Comparison of ENCODE assay signal across 11 mouse cellular contexts in genomic region chr4:133469122-133469521, GRCm38 (mm10). TPM values are rescaled to one million over a fixed set of nuclear protein-coding genes. Genes with fewer than 3 reads are reported as not detected.
A peak's percentile ranks its signal among the peaks of the same experiment; 100 is the strongest.
DNase-seq lines count a peak whose midpoint lies in the region; ATAC-seq and TF ChIP-seq lines count a peak whose summit lies in the region.
"Had no signal": no experiment of that assay in that cellular context is flagged by ENCODE, and none has a peak within 500 bp of the region (broad histone marks: within the 10 kb centered on the region; RNA-seq: fewer than 3 reads in every experiment).

No protein-coding gene starts in this region.

- 0 out of 2 replicates have a peak, but pooled peaks cover 4% of the 10 kb centered on the region for H3K9me3 ChIP-seq in midbrain, embryonic 12.5 days
- no peaks in the 10 kb centered on the region for H3K9me3 ChIP-seq in midbrain, embryonic 15.5 days
- H3K9me3 ChIP-seq in limb, embryonic 10.5 days (replicated peaks): no peaks in the 10 kb centered on the region

- peak; percentile 73 for DNase-seq in gastrocnemius, adult 2 months
- no peak for DNase-seq in gastrocnemius, postnatal 14 days
- DNase-seq in limb, embryonic 10.5 days (ENCODE audit: low spot score): no peak
- DNase-seq in cerebellum, adult 11 months: no peak
- DNase-seq in spleen, adult 18-20 months: no peak

- peak overlapping the region; percentile 80 for H3K27ac ChIP-seq in gastrocnemius, adult 2 months
- no peak overlapping the region for H3K27ac ChIP-seq in midbrain, embryonic 12.5 days (replicated peaks)
- no peak overlapping the region for H3K27ac ChIP-seq in midbrain, embryonic 15.5 days
- H3K27ac ChIP-seq in limb, embryonic 10.5 days: no peak overlapping the region
- H3K27ac ChIP-seq: heart, adult 2 months had no signal

- no peak overlapping the region for H3K9ac ChIP-seq in midbrain, embryonic 12.5 days (replicated peaks)
- no peak overlapping the region for H3K9ac ChIP-seq in midbrain, embryonic 15.5 days

- peak overlapping the region; percentile 75 for H3K4me3 ChIP-seq in gastrocnemius, adult 2 months
- H3K4me3 ChIP-seq in midbrain, embryonic 12.5 days: no peak overlapping the region
- H3K4me3 ChIP-seq in midbrain, embryonic 15.5 days: no peak overlapping the region
- peak overlapping the region; percentile 62 for H3K4me3 ChIP-seq in limb, embryonic 10.5 days

- peak overlapping the region; percentile 95 for H3K4me2 ChIP-seq in midbrain, embryonic 12.5 days (replicated peaks)
- H3K4me2 ChIP-seq in midbrain, embryonic 15.5 days: no peak overlapping the region

- intact Hi-C loops in gastrocnemius, adult 2 months (cut with DNase I): no loop called here
- intact Hi-C loops in gastrocnemius, postnatal 14 days (cut with DNase I; ENCODE audit: low total_unique reads): no loop called here

- peaks cover 12% of the 10 kb centered on the region for H3K4me1 ChIP-seq in midbrain, embryonic 12.5 days
- H3K4me1 ChIP-seq in midbrain, embryonic 15.5 days: peaks cover 11% of the 10 kb centered on the region
- H3K4me1 ChIP-seq in limb, embryonic 10.5 days: peaks cover 19% of the 10 kb centered on the region

- WGBS in midbrain, embryonic 12.5 days: 14% methylated on average over 12 of the region's 12 CpGs
- WGBS in midbrain, embryonic 15.5 days: 19% methylated on average over 12 of the region's 12 CpGs
- 13% methylated on average over 12 of the region's 12 CpGs for WGBS in limb, embryonic 10.5 days

- H3K36me3 ChIP-seq in midbrain, embryonic 12.5 days: no peaks in the 10 kb centered on the region
- H3K36me3 ChIP-seq in midbrain, embryonic 15.5 days (replicated peaks): no peaks in the 10 kb centered on the region
- H3K36me3 ChIP-seq in limb, embryonic 10.5 days: no peaks in the 10 kb centered on the region

- ATAC-seq in midbrain, embryonic 12.5 days (ENCODE audit: low FRiP score, low read depth): no peak
- no peak for ATAC-seq in midbrain, embryonic 15.5 days (replicated peaks)
- ATAC-seq in frontal cortex, adult (ENCODE audit: low TSS enrichment): no peak
- ATAC-seq: CD4-positive, CD25-positive, alpha-beta regulatory T cell, adult 4 months had no signal

- H3K27me3 ChIP-seq in midbrain, embryonic 12.5 days: peaks cover 37% of the 10 kb centered on the region
- peaks cover 13% of the 10 kb centered on the region for H3K27me3 ChIP-seq in midbrain, embryonic 15.5 days (replicated peaks)
- peaks cover 27% of the 10 kb centered on the region for H3K27me3 ChIP-seq in limb, embryonic 10.5 days (ENCODE audit: low read depth, poor library complexity, severe bottlenecking)

- TF ChIP-seq CTCF in gastrocnemius, adult 2 months (IDR thresholded peaks at IDR 0.05): no peak

RNA-seq across cellular contexts. Expression of gene Tent5b, which starts 10.8 kb away (rescaled TPM):
- total RNA-seq in gastrocnemius, adult 2 months (2021): 1 to 10 TPM; 1.1 TPM
- total RNA-seq in gastrocnemius, postnatal 14 days (2021): 1 to 10 TPM in 1 of 2 experiments, under 1 TPM in 1; 0.21 to 1.0 TPM
- polyA plus RNA-seq in midbrain, embryonic 12.5 days (2016; fragmentation: Nextera tagmentation; extraction: Ambion mirVana): 0.13 and 0.60 TPM in 2 replicates
- polyA plus RNA-seq in midbrain, embryonic 15.5 days (2015; fragmentation: Nextera tagmentation; extraction: Ambion mirVana): 0.22 and 0.37 TPM in 2 replicates
- 0.68 and 1.1 TPM in 2 replicates for polyA plus RNA-seq in limb, embryonic 10.5 days (2016; fragmentation: Nextera tagmentation; extraction: Ambion mirVana)
- total RNA-seq: monocyte, adult 5-6 weeks had no signal
- polyA plus RNA-seq: CD4-positive, CD25-positive, alpha-beta regulatory T cell, adult 4 months had no signal

RNA-seq across cellular contexts. Expression of gene Trnp1, which starts 29.2 kb away (rescaled TPM):
- total RNA-seq in gastrocnemius, adult 2 months (2021): under 1 TPM; 0.36 to 0.61 TPM
- total RNA-seq in gastrocnemius, postnatal 14 days (2021): 1 to 10 TPM; 1.1 to 1.7 TPM
- polyA plus RNA-seq in midbrain, embryonic 12.5 days (2016; fragmentation: Nextera tagmentation; extraction: Ambion mirVana): 1.9 and 2.3 TPM in 2 replicates
- polyA plus RNA-seq in midbrain, embryonic 15.5 days (2015; fragmentation: Nextera tagmentation; extraction: Ambion mirVana): 6.4 and 6.9 TPM in 2 replicates
- polyA plus RNA-seq in limb, embryonic 10.5 days (2016; fragmentation: Nextera tagmentation; extraction: Ambion mirVana): 0.46 and 0.65 TPM in 2 replicates
- total RNA-seq: monocyte, adult 5-6 weeks had no signal
- polyA plus RNA-seq: CD4-positive, CD25-positive, alpha-beta regulatory T cell, adult 4 months had no signal

RNA-seq across cellular contexts. Expression of gene Kdf1, which starts 49.6 kb away (rescaled TPM):
- total RNA-seq in gastrocnemius, adult 2 months (2021): not detected
- total RNA-seq in gastrocnemius, postnatal 14 days (2021): not detected
- 0.57 and 0.89 TPM in 2 replicates for polyA plus RNA-seq in midbrain, embryonic 12.5 days (2016; fragmentation: Nextera tagmentation; extraction: Ambion mirVana)
- 0.95 and 0.99 TPM in 2 replicates for polyA plus RNA-seq in midbrain, embryonic 15.5 days (2015; fragmentation: Nextera tagmentation; extraction: Ambion mirVana)
- 6.7 and 8.5 TPM in 2 replicates for polyA plus RNA-seq in limb, embryonic 10.5 days (2016; fragmentation: Nextera tagmentation; extraction: Ambion mirVana)
- total RNA-seq: heart, adult 2 months; monocyte, adult 5-6 weeks had no signal

Comparison
In these comparisons a context has a peak if more than half of its experiments do, and no peak if none do; other contexts are left out.
1. H3K4me3 ChIP-seq: peak in gastrocnemius, adult 2 months (single experiment) and limb, embryonic 10.5 days (single experiment); none in midbrain, embryonic 12.5 days (single experiment) and midbrain, embryonic 15.5 days (single experiment).